Mouse (Mus musculus): ENCODE results near the gene Cenpv.

DNA sequence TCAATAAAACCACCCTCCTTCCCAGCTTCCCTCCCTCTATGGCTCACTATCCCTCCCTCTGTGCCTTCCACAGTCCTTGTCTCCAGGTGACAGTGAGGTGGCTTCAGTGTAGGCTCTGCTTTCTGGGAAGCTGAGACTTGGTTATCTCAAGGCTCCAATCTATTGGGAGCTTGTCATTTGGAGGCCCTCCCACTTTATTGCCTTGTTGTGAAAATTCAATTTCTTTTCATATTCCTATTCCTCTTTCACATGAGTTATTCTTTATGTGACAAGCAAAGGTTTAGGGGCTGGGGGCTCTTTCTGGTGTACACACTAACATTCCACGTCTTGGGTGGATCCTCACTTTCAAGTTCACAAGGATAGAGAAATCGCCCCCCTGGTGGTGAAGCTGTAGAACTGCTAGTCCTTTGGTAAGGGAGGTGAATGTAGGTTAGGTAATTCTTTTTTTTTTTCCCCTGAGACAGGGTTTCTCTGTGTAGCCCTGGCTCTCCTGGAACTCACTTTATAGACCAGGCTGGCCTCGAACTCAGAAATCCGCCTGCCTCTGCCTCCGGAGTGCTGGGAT, 42.8 kb downstream of the Cenpv start:
- peak; percentile 81 for TF ChIP-seq CTCF (conservative IDR thresholded peaks at IDR 0.05; ENCODE audit: low read length)
- TF ChIP-seq NANOG (IDR thresholded peaks at IDR 0.05; ENCODE audit: borderline replicate concordance, low read length): no peak
